Mouse (Mus musculus) liver (tissue): ENCODE results near the gene Tmem269.

Source experiments
- DNase-seq: peaks from one replicate; pipeline ENCODE4 v3.0.0-alpha.2; 2020; ENCODE audit warnings: mixed read lengths

Gene Tmem269

GRCm38 (mm10) chr4:119233256-119233901, 15.4 kb upstream of the Tmem269 start:
- DNase-seq: peak; percentile 46

DNA sequence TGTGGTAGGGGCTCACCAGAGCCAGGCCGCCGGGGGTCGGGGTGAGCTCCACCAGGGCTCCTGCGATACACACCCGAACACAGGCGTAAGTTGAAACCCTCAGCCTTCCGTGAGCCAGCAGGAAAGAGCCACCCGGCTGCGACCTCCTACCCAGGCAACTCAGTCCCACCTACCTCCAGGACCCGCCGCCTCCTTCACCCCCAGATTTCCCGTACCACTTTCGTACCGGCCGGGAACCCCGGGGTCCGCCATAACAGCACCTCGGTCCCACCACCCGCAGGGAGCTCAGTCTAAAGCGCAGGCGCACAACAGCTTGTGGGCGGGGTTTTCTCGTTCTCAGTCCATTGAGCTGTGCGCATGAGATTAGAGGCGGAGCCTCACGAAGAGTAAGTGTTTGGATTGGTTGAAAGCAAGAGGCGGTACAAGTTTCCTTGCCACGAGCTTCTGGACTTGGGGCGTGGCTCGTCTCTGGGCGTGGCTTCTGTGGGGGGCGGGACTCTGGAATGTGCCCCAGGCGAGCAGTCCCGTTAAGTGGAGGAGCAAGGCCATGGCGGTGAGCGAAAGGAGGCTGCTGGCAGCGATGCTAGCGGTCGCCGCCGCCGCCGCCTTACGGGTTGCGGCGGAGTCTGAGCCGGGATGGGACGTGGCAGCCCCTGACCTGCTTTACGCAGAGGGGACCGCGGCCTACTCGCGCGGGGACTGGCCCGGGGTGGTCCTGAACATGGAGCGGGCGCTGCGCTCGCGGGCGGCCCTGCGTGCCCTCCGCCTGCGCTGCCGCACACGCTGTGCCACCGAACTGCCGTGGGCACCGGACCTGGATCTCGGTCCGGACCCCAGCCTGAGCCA, 14.6 kb upstream of the Tmem269 start, which contains the start of the genes AU022252 and P3h1:
Gene AU022252 (minus strand): TSS at position 303 of the 846 bp plus-strand sequence.
Gene P3h1 (plus strand): TSS at position 506 of the 846 bp plus-strand sequence.
- peak; percentile 99 for DNase-seq

DNA sequence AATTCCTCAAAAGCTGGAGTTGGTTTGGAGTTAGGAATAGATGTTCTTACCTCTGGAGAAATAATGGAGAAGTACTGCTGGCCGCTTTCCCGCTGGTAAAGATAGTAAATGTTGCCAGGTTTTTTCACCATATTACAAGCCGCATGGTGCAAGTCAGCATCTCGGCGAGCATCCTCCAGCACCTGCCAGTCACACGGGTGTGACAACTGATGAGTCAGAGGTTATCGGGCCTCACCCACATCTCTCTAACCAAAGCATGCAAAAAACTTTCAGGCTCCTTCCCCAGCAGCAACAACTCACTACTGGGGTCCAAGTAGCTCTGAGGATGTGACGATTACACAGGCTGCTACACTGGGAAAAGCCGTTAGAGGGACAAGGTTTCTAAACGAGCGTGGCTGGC, 8.7 kb upstream of the Tmem269 start:
- DNase-seq: peak; percentile 39

DNA sequence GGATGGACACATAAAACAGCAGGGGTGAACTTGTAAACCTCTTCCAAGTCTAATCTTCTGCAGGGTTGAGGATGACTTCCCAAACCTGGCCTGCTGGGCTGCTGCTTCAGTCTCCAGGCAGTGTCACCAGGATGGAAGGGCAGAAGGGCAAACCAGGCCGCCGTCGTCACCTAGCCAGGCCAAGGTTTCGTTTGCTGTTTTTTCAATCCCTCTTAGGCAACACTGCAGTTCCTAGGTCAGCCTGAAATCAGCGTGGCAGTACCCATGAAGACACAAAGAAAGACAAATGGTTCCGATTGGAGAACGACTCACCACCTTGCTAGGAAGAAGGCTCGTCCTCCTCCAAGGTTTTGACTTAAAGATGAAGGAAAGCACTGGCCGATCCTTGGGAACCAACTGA, 7.7 kb upstream of the Tmem269 start:
- no peak for DNase-seq

DNA sequence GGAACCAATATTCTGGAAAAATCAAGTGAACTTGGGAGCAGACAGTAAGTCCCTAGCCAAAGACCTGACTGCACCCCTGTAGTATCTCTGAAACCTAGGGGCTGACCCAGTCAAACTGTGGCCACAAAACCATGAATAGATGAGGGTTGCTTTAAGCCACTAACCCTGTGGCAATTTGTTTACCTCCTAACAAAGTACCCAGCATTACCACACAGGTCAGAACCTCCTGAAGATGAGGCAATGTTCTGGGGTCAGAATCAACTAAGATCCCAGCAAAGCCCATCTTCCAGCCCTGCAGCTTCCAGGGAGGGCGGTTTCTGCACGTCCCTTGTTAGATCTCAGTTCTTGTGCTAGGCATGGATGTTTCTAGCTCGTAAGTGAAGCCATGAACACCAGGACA, 6.5 kb upstream of the Tmem269 start:
- DNase-seq: no peak

- DNase-seq: peak; percentile 52
Measured at GRCm38 (mm10) chr4:119223696-119224095, 5.7 kb upstream of the Tmem269 start.

DNA sequence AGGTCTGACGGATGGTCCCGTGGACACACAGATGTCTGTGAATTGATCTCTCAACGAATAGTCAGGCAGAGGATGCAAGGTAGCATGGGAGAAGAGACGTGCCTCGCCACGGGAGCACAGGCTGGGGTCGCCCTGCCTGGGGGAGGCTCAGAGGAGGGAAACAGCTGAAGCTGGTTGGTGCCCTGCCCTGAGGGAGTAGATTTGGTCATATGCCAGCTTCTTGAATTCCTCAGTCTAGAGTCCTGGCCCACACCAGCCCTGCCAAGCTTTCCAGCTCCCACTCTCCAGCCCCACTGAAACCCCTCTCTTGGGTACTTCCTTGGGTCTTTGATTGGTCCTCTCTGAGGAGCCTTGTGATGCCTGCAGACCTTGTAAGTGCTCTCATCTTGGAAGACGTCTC, 1.4 kb downstream of the Tmem269 start:
- no peak for DNase-seq

- DNase-seq: peak; percentile 86
Measured at GRCm38 (mm10) chr4:119204672-119205071, 13.3 kb downstream of the Tmem269 start.

- DNase-seq: no peak
Measured at GRCm38 (mm10) chr4:119198105-119198504, 19.9 kb downstream of the Tmem269 start.

DNA sequence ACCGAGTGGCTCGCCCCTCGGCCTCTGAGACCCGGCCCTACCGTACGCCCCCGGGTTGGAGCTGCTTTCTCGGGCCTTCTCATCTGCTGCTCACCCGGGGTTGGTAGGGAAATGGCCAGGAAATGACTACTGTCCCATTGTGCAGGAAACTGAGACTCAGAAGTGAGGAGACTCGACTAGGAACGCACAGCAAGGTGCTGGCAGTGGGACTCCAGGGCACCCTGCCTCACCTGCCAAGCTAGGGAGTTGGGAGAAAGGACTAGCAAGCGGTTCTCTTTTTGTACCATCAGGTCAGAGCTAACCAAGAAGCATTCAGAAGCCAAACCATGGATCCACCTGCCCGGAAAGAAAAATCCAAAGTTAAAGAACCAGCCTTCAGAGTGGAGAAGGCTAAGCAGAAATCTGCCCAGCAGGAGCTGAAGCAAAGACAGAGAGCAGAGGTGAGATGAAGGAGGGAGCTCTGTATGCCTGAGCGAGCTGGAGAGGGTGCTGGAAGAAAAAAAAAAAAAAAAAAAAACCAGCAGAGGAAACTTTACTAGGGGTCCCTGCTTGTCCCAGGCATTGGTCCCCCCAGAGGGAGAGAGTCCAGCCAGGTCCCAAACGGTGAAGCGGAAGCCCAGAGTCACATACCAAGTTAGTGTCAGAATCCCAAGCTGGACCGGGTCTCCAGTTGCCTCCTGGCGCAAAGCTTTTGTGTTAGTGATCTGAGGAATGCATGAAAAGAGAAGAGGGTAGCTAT, 22.3 kb downstream of the Tmem269 start:
- DNase-seq: no peak

DNA sequence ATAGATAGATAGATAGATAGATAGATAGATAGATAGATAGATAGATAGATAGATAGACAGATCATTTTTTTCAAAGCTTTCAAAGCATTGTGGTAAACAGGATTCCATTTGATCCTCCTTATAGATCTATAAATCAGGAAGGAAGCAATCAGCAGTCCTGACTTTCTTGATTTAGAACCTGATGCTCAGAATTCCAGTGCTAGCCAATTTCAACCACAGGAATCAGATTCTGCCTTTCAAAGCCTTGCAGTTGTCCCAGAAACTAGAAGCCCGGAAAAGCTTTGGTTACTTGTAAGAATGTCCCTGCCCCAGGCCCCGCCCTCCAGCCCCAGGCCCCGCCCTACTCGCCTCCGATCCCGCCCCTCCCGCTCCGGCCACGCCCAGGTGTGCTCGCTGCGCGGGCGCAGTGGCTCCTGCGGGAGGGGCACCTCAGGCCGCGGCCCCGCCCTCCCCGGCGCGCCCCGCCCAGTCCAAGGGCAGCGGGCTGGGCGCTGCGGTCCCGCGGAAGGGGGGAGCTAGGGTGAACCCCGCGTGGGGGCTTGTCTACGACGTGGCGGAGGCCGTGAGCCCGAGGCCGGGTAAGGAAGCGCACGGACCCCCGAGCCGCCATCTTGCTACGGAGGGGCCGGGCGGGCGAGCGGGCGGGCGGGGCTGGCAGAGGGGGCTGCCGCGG, 23.0 kb downstream of the Tmem269 start, which contains the start of gene Svbp:
Gene Svbp (plus strand): TSS at position 398 of the 673 bp plus-strand sequence.
- DNase-seq: peak; percentile 97

GRCm38 (mm10) chr4:119192757-119193156, 25.3 kb downstream of the Tmem269 start:
- no peak for DNase-seq

DNA sequence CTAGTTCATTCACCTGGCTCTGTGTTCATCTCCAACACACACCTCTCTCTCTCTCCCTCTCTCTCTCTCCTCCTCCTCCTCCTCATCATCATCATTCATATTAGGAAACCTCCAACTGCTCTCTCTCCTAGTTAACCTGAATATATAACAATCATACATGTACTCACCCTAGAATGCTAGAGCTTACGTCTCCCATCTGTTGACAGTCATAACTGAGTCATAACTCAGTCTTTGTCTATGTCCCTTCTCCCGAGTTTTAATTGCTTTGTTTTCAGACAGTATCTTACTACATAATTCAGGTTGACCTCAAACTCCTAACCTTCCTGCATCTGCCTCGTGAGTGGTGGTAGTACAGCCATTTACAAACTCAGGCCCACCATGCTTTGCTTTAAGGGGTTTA, 26.7 kb downstream of the Tmem269 start:
- no peak for DNase-seq

DNA sequence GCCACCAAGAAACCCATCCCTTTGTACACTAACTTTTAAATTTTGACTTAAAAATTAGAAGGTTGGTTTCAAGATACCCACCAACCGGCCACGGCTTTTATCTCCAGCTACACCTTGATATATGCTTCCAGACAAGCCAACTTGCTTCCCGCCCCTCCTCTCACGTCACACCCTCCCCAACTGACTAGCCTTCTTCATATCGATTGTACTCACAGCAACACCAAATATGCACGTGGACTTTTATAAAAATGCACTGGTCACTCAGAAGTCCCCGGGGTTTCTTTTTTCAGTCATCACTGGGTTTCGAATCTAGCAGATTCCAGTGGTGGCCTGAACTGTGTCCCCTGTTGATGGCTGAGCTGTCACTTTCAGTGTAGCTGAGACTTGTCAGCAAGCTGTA, 27.4 kb downstream of the Tmem269 start:
- DNase-seq: peak; percentile 89

GRCm38 (mm10) chr4:119189864-119190263, 28.2 kb downstream of the Tmem269 start, which contains the start of gene Ermap:
Gene Ermap (minus strand): TSS chr4:119190011.
- peak; percentile 90 for DNase-seq

GRCm38 (mm10) chr4:119189392-119189791, 28.6 kb downstream of the Tmem269 start:
- peak; percentile 47 for DNase-seq

GRCm38 (mm10) chr4:119188060-119188785, 29.8 kb downstream of the Tmem269 start:
- peak; percentile 85 for DNase-seq

DNA sequence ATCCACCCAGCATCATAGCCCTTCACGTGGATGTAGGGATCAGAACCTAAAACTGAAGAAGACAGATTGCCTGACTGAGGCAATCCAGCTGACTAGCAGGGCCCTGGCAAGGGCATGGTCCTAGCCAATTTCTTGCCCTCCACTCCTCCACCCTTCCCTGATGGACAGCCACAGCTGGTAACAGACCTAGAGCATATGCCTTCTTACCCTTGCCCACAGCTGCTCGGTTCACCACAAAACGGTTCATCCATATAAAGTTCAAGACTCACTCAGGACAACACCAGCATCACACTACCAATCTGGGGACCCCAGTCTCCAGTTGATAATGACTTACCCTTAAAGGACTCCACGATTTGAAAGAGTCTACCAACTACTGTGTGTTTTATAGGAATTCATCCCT, 32.2 kb downstream of the Tmem269 start:
- no peak for DNase-seq

- no peak for DNase-seq
Measured at GRCm38 (mm10) chr4:119183525-119183924, 34.5 kb downstream of the Tmem269 start.

DNA sequence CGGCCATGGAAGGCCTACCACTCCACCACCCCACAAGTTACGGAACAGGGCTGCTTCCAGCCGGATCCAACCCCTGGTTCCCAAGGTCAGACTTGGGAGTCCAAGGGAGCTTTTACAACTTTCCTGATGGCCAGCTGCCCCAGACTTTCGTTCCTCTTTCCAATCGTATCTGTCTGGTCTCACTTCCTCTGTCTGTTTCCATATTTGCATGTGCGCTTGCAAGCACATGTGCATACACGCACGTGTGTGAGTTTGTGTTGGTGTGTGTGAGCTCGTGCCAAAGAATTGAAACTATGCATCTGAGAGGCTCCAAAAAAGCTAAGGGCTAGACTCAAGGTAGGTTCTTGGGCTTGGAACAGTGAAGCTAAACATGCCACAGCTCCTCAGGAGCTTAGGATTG, 36.6 kb downstream of the Tmem269 start:
- no peak for DNase-seq

DNA sequence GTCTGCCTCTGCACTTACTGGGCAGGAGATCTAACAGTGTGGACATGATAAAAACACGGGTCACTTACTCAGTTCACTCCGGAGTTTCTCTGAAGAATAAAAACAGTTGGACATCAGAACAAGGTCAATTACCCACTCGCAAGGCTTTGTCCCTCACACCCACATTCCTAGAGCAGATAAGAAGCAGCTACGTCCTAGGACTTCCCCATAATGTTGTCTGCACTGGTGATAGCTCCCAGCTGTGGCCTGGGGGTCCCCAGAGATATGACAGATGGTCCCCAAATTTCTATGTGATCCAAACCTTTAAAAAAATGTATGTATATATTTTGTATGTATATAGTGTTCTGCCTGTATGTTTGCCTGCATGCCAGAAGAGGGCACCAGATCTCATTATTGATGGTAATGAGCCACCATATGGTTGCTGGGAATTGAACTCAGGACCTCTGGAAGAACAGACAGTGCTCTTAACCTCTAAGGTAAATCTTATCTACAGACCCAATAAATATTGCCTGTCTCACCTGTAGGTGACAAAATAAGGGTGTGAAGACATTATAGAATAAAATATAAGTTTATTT, 37.8 kb downstream of the Tmem269 start:
- no peak for DNase-seq

GRCm38 (mm10) chr4:119178331-119178730, 39.7 kb downstream of the Tmem269 start:
- no peak for DNase-seq
